Mouse (Mus musculus): ENCODE measurements around the gene Cpm. TPM values are rescaled to one million over a fixed set of nuclear protein-coding genes. Genes with fewer than 3 reads are reported as not detected.
"Not testable (repeated sequence)": the region's sequence is repeated elsewhere in the genome, so short reads cannot be mapped to it uniquely, and the experiment has no call there.

Cpm gene
- total RNA-seq, 2 experiments from 2014 or later = 4.0 to 5.3 TPM

GRCm38 (mm10) chr10:117592306-117593040 lies 36.8 kb upstream of the Cpm start:
- DNase-seq (ENCODE audit: low spot score in 2 of 2) = no peak
- intact Hi-C loops (cut with DNase I) = no loop called here

DNA sequence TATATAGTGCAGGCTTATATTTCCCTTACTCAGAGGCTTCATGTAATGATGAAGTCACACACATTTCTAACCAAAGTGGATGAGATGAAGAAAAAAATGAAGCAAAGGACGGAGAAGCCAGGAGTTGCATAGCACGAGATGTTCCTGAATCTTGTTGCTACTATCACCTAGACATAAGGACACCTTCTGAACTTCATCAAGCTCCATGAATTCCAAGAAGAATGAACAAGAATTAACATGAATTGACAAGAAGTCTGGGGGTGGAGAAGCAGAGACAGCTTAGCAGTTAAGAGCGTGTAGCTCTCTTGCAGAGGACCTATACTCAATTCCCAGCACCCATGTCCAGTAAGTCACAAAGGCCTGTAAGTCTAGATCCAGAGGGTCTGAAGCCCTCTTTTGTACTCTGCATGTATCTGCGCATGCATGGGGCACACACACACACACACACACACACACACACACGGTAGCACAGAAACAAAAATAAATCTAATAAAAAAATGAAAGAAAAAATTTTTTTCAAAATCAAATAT lies 36.2 kb upstream of the Cpm start:
- intact Hi-C loops (cut with DNase I) = no loop called here
- DNase-seq (ENCODE audit: low spot score in 2 of 2) = no peak

DNA sequence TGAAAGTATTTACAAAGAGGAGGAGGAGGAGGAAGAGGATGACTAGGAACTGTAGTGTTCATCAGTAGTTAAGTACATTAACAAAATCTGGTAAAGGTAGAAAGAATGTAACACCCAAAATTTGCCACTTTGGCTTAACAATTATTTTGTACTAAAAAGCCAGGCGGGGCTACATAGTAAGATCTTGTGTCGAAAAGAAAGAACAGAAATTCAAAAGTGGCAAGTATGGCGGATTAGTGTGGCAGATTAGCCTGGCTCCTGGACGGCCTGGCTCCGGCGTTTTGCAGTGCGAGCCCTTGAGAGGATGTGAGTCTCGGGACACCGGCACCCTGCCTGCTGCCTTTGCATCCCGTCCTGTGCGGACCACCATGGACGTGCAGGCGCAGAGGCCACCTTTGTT lies 35.4 kb upstream of the Cpm start:
- DNase-seq (ENCODE audit: low spot score in 2 of 2) = no peak
- intact Hi-C loops (cut with DNase I) = no loop called here

- intact Hi-C loops (cut with DNase I) = no loop called here
These were observed 34.9 kb upstream of the Cpm start for GRCm38 (mm10) chr10:117594291-117594850.

DNA sequence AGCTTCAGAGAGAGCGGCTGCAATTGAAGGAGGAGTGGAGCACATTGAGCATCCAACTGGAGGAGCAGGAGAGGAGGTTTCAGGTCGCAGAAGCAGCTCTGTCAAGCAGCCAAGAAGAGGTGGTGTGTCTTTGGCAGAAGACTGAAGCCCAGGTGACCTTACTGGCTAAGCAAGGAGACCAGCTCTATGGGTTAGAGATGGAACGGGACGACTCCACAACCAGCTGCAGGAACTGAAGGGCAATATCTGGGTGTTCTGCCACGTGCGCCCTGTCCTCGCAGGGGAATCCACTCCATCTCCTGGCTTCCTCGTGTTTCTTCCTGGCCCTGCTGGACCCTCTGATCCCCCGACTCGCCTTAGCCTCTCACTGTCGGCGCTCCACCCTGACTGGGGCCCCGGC lies 34.4 kb upstream of the Cpm start:
- intact Hi-C loops (cut with DNase I) = no loop called here
- DNase-seq (ENCODE audit: low spot score in 2 of 2) = no peak

More at GRCm38 (mm10) chr10:117594291-117594850, 34.9 kb upstream of the Cpm start:
- DNase-seq (ENCODE audit: low spot score in 2 of 2) = no peak

GRCm38 (mm10) chr10:117595442-117596164 lies 33.7 kb upstream of the Cpm start:
- intact Hi-C loops (cut with DNase I) = no loop called here
- DNase-seq (ENCODE audit: low spot score in 2 of 2) = no peak

GRCm38 (mm10) chr10:117596165-117596735 lies 33.0 kb upstream of the Cpm start:
- intact Hi-C loops (cut with DNase I) = no loop called here
- no peak for DNase-seq (ENCODE audit: low spot score in 2 of 2)

DNA sequence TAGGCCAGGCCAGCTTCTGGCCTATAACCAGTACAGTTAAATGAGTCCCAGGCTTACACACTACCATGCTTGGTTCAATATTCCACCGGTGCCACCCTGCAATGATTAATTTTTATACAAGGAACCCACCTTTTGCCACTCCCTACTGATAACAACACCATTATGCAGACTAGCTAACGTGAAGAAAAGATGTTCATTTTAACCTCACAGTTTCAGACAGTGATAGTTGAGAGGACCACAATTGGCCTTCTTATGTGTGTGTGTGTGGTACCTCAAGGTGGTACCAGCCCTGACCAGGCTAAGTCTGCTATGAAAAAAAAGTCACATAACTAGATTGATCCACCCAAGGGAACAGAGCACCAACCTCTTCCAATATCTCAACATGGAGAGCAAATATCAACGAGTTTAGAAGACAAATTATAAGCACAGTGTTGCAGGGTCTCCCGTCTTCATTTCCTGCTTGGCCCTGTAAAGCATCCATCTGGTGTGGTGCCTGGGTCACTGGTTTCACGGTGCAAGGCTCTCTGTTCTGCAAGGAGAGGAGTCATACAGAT lies 32.5 kb upstream of the Cpm start:
- intact Hi-C loops (cut with DNase I) = no loop called here
- DNase-seq (ENCODE audit: low spot score in 2 of 2) = no peak

GRCm38 (mm10) chr10:117597371-117598265 lies 31.7 kb upstream of the Cpm start:
- DNase-seq (ENCODE audit: low spot score in 2 of 2); intact Hi-C loops (cut with DNase I): not testable (repeated sequence)

DNA sequence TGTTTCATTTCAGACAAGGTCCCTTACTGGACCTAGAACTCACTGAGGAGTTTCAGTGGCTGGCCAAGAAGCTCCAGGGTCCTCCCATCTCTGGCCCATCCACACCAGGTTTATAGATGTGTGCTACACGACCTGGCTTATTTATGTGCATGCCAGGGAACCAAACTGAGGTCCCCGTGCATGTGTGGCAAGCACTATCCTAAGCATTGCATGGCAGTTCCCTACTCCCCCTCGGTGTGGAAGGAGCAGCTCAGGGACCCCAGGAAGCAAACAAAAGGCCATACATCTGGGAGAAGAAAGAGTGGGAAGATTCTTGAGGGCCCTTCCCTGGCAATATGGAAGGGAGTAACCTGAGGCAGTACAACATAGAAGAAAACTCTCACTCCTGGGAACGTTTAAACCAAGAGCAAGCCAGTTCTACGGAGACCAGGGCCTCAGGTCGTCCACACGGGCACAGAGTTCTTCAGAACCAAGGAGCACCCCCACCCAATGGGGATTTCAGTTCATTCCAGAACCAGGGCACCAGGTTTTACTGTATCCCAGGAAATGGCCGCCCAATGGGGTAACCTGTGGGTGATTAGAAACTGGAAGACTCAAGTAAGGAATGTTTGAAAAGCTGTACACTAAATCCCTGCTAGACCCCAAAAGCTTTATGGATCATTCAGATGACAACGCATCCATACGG lies 30.9 kb upstream of the Cpm start:
- intact Hi-C loops (cut with DNase I) = no loop called here
- no peak for DNase-seq (ENCODE audit: low spot score in 2 of 2)

DNA sequence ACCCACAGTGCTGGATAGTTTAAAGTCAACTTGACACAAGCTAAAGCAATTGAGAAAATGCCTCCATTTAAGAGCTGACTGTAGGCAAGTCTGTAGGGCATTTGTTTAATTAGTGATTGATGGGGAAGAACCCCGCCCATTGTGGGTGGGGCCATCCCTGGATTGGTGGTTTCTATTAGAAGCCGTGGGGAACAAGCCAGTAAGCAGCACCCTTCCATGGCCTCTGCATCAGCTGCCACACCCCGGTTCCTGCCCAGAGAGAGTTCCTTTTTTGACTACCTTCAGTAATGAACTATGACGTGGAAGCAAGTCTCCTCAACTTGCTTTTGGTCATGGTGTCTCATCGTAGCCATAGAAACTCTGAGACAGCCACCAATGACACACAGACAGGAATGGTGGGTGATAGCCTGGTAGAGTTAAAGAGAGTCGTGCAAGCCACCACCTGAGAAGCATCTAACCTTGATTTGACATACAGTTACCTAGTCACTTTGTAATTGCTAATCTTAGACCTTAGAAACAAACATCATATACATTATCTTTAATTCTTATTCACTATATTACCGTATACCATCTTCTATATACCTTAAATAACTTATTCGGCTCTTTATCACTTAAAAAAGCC lies 30.2 kb upstream of the Cpm start:
- DNase-seq (ENCODE audit: low spot score in 2 of 2); intact Hi-C loops (cut with DNase I): not testable (repeated sequence)

GRCm38 (mm10) chr10:117601146-117602035 lies 27.9 kb upstream of the Cpm start:
- DNase-seq (ENCODE audit: low spot score in 2 of 2) = no peak
- intact Hi-C loops (cut with DNase I) = no loop called here

GRCm38 (mm10) chr10:117602325-117603129 lies 26.8 kb upstream of the Cpm start:
- intact Hi-C loops (cut with DNase I) = no loop called here

DNA sequence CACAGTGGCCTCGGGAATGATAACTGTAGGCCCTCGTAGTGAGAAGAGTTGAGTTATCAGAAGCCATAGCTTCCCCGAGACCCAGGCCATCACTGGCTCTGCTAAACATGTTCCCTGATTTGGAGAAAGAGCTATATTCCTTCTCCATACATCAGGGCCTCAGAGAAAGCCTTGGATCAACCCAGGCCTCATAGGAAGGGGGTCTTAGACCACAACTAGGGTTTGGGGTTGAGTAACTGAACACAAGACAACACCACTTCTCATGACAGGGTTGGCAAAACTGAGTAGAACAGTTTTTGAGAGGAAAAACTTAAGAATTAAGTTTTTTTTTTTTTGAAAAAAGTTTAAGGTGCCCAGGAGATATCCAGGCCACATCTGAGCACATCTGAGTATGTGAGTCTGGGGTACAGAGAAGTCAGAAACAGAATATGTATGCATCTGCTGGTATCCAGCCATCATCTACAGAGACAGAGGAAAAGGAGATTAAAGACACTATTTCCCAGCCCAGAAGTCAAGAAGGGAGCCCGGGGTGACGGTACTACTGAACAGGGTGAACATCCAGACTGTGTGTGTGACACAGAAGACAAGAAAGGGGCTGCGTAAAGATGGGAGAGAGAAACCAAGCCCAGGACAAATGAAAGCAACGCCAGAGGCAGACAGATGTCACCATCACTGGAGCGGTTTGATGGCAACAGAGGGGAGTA lies 26.0 kb upstream of the Cpm start:
- DNase-seq (ENCODE audit: low spot score in 2 of 2) = peak in 1 of 2 experiments; percentile 7
- intact Hi-C loops (cut with DNase I) = no loop called here

More at GRCm38 (mm10) chr10:117602325-117603129, 26.8 kb upstream of the Cpm start:
- no peak for DNase-seq (ENCODE audit: low spot score in 2 of 2)

GRCm38 (mm10) chr10:117603834-117604623 lies 25.3 kb upstream of the Cpm start:
- DNase-seq (ENCODE audit: low spot score in 2 of 2) = peak; percentile 54 to 90
- intact Hi-C loops (cut with DNase I) = no loop called here

Data from left cerebral cortex, postnatal 25 days (tissue).